Mouse (Mus musculus) subcutaneous adipose tissue, adult 2 months (tissue): ENCODE results near the gene Nr1h5. TPM values are rescaled to one million over a fixed set of nuclear protein-coding genes. Genes with fewer than 3 reads are reported as not detected.

ENCODE experiments used
- polyA plus RNA-seq: library from polyadenylated mRNA; depleted of rRNA; stranded (reverse); fragments of >200 nt; gene quantifications from 2 replicates; pipeline ENCODE4 v1.2.3, GENCODE M21; 2012; ENCODE audit warnings: low replicate concordance; rRNA removed

Nr1h5 gene
- not detected in 2 replicates for polyA plus RNA-seq

GRCm38 (mm10) chr3:102964033-102964432, at the start of gene Nr1h5:
Nr1h5 (minus strand) TSS chr3:102964133.

GRCm38 (mm10) chr3:102995605-102996321, 31.8 kb upstream of the Nr1h5 start, which contains the start of gene Sike1:
Sike1 (plus strand) TSS chr3:102995708.

GRCm38 (mm10) chr3:102935451-102936354, 28.2 kb downstream of the Nr1h5 start, which contains the start of gene Sycp1:
Sycp1 (minus strand) TSS chr3:102936100.

Other genes with a start within 250 kb of the Nr1h5 start
- gene Tspan2, start 229.6 kb downstream of the Nr1h5 start, polyA plus RNA-seq: 8.3 and 18.4 TPM in 2 replicates
- gene Tshb, start 181.4 kb downstream of the Nr1h5 start, polyA plus RNA-seq: not detected in 2 replicates
- gene Sycp1, start 28.0 kb downstream of the Nr1h5 start, polyA plus RNA-seq: not detected in 2 replicates
- gene Sike1, start 31.6 kb upstream of the Nr1h5 start, polyA plus RNA-seq: 29.1 and 42.4 TPM in 2 replicates
- 54.2 and 71.3 TPM in 2 replicates for gene Csde1, start 56.3 kb upstream of the Nr1h5 start, polyA plus RNA-seq
- gene Nras, start 94.2 kb upstream of the Nr1h5 start, polyA plus RNA-seq: 27.8 and 36.2 TPM in 2 replicates
- gene Ampd1, start 109.9 kb upstream of the Nr1h5 start, polyA plus RNA-seq: 0.06 TPM in 1 of 2 replicates, not detected in the other
- gene Dennd2c, start 138.5 kb upstream of the Nr1h5 start, polyA plus RNA-seq: 0.97 and 1.3 TPM in 2 replicates
- 17.1 and 29.1 TPM in 2 replicates for gene Bcas2, start 207.5 kb upstream of the Nr1h5 start, polyA plus RNA-seq